Mouse (Mus musculus) gastrocnemius, adult 8-10 months (tissue): Measurements from ENCODE around the gene Arhgef6. TPM values are rescaled to one million over a fixed set of nuclear protein-coding genes. Genes with fewer than 3 reads are reported as not detected.

Experiments used
- DNase-seq, 2 experiments: peaks; one replicate each; pipeline ENCODE4 v3.0.0; 2022; ENCODE audit warnings: low spot score in 2 of 2
- total RNA-seq, 4 experiments: library from RNA; stranded (reverse); gene quantifications; 2 replicates each; pipeline ENCODE4 v1.2.4; 2022

Arhgef6 gene
- 10 to 100 TPM; 49.8 to 54.1 (median 52.0) TPM for total RNA-seq

- peak in 1 of 2 experiments; percentile 3 for DNase-seq
Observed at GRCm38 (mm10) chrX:57338371-57339211, at the start of gene Arhgef6. Arhgef6 (minus strand) TSS chrX:57338729.

DNA sequence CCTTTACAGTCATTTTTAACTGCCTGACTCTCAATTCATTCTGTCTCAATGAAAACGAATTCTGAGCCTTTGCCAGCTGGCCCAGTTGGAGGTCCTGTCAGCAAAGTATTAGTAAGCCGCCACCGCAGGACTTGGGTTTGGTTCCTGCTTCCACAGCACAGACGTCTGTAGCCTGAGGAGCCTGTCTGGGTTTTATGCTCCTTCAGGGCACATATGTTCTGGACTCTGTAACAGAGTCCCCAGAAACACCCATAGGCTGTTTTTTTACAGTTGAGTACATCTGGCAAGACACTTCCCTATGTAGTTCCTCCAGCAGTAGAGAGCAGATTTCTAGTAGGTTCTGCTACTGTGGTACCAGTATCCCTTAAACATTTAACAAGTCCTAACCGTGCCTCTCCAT is 42.4 kb upstream of the Arhgef6 start:
- no peak for DNase-seq

GRCm38 (mm10) chrX:57378579-57378978 is 40.0 kb upstream of the Arhgef6 start:
- DNase-seq: no peak

- DNase-seq: no peak
Observed at GRCm38 (mm10) chrX:57377096-57377495, 38.6 kb upstream of the Arhgef6 start.

GRCm38 (mm10) chrX:57374029-57374428 is 35.5 kb upstream of the Arhgef6 start:
- DNase-seq: no peak

DNA sequence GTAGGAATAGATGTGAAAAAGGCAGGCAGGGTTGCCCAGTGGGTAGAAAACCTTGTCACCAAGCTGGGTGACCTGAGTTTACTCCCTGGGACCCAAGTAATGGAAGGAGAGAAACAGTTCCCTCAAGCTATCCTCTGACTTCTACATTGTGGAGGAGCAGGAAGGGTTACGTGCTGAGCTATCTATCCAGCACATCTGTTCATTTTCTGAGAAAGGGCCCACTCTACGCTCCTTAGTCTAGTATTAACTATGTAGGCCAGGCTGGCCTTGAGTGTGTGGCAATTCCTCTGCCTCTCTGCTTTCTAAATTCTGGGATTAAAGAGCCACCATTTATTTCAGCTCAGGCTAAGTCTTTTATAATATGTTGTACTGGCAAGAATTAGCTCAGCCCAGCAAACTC is 35.0 kb upstream of the Arhgef6 start:
- DNase-seq: no peak

DNA sequence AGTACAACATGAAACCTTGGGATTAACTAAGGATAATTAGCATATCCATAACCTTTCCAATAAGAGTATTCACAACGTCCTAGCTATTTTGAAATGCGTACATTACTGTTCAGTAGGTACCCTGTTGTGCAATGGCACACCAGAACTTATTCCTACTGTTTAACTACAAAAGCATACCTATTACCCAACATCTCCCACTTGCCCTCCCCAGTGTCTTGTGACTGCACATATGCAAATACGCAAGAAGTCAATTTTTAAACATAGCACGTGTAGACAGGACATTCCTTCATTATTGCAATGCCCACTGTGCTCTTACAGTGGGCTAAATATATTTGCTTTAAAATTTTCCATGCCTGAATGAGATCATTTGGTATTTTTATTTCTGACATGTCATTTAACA is 34.4 kb upstream of the Arhgef6 start:
- DNase-seq: no peak

GRCm38 (mm10) chrX:57364891-57365569 is 26.5 kb upstream of the Arhgef6 start:
- DNase-seq: no peak

DNA sequence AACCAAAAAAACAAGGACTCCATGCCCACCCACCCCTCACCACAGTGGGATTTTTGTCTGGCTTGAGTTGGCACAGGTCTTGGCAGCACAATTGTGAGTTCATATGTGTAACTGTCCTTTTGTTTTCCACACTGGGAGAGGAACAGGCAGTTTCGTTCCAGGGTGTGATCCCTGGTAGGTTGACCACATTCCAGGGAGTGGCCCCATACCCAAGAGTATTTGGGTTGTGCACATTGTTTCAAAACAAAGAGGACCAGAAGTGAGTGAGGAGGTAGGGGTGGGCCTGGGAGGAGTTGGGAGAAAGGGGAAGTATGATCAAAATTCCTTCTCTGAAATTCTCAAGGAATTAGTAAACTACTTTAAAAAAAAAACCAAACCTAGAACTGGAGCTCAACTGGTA is 20.8 kb upstream of the Arhgef6 start:
- no peak for DNase-seq

- DNase-seq: no peak
Observed at GRCm38 (mm10) chrX:57339220-57339619, 691 bp upstream of the Arhgef6 start.

DNA sequence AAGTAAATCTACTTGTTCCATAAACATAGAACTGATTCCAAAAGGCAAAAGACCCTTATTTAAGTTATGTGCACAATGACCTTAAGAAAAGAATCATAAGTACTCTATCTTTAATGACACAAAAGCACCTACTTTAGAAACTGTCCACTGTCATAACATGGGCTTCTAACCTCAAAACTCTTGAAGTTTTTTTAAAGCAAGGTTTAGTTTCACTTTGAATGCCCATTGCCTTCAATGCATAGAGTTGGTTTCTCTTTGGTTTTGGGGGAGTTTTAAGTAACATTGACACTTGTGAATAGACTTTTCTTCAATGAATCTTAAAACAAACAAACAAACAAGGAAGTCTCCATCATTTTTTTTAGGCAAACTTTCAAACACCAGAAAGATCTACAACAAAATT is 947 bp downstream of the Arhgef6 start:
- DNase-seq: no peak

GRCm38 (mm10) chrX:57336958-57337357 is 1.6 kb downstream of the Arhgef6 start:
- DNase-seq: no peak

GRCm38 (mm10) chrX:57335313-57335712 is 3.2 kb downstream of the Arhgef6 start:
- DNase-seq: no peak

DNA sequence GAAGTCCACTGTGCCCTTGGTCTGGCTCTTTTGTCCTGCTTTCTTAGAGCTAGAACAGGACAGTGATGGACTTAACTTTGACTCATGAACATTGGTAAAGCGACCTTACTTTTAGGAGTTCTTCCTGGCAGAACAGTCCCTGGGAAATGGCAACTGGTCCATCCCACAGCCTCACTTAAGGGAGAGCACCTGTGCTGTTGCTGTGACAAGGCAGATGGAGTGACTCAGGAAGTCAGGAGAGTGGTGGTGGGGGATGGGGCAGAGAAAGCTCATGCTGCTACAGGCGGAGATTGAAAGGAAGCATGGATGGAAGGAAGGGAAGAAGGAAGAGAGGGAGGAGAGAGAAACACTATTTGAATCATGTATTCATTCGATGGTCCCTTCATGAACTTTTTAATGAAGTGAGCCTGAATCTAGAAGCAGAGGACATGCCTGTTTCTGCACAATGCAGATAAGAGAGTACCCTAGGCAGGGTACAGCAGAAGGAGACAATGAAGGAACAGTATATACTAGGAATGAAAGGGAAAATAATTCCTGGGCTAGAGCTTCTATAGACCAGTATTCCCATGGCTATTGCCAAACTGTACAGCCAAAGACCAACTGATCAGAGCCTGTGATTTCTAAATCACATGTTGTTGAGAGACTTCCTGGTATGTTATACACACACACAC is 10.7 kb downstream of the Arhgef6 start:
- DNase-seq: no peak

DNA sequence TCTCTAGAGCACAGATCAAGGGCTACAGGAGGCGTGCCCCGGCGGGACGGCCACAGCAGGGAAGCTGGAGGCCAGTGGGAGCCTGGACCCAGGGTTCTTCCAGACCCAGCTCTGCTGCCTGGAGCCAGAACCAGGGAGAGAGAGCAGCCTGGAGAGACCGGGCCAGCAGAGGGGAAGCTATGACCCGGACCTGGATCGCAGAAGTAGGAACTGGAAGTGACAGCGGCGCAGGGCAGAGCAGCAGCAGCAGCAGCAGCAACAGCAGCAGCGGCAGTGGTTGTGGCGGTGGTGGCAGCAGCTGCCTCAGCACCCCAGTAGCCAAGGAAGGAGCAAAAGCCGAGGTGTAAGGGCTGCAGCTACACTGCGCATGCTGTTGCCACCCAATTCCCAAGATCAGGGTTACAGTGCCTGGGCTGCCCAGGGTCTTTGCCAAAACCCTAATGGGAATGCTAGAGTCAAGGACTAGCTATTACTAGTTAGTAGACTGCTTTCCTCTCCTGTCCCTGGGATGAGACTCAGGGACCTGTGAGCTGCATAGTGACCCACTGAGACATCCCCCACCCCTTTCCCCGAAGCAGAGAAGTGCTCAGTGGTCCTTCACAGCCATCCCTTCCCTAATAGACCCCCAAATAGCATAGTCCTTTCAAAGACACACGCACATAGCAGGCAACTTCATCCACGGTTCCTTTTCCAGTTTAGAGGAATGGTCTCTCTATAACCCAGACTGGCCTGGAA is 11.9 kb downstream of the Arhgef6 start:
- DNase-seq: peak; percentile 11 to 40

GRCm38 (mm10) chrX:57325861-57326461 is 12.6 kb downstream of the Arhgef6 start:
- DNase-seq: peak; percentile 16 to 41

DNA sequence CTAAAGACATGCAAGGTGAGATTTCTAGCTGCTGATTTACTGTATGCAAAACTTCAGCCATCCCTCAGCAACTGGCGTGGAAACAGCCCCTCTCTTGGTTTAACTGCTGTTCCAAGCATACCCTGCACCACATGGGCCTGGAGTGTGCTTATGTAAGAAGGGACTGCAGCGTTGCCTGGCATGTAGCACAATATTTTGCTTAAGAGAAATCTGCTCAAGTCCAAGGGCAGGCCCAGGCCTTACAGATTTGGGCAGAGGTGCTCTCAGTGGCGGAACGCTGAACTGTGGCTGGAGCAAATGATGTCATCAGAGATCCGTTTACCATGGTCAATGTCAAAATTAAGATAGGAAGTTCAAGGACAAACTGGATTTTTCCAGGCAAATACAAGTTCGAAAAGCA is 13.6 kb downstream of the Arhgef6 start:
- peak; percentile 5 to 43 for DNase-seq

GRCm38 (mm10) chrX:57312066-57312465 is 26.5 kb downstream of the Arhgef6 start:
- no peak for DNase-seq

- DNase-seq: no peak
Observed at GRCm38 (mm10) chrX:57309993-57310392, 28.5 kb downstream of the Arhgef6 start.

DNA sequence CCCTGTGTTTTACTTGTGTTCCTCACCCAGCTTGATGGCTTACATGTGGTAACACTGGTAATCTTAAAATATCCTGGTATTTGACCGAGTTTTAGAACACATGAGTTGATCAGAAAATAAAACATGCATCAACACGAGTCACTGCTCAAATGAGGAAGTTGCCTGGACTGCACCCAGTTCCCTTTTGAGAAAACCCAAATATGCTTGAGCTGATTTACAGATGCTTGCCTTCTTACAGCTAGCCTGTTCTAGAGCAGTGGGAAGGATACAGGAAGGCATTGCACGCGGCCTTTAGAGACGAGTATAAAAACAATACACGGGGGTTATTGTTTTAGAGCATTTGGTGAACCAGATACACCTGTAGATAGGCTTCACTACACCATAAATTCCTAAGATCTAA is 31.8 kb downstream of the Arhgef6 start:
- no peak for DNase-seq

DNA sequence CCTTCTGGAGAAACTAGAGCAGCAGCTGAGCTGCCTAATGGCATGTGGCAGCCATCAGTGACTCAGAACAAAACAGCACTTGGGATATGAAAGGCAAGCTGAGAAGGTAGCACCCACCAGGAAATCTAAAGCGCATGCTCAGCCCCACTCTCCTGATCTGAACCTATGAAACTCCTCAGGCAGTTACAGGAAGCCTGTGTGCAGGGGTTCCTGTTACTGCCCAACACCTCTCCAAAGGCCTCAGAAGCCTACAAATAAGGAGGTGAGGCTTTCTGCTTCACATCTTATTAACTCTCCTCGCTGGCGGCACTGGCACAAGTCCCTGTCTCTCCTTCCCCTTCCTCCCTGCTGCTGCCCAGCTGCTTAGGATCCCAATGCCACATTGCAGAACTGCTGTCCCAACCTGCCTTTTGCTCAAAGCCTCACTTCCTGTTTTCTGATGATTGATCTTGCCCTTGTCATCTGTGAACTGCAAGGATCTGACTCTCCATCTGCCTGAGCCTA is 33.7 kb downstream of the Arhgef6 start:
- no peak for DNase-seq
